Mouse (Mus musculus) thymus, postnatal 36 days (tissue): Measurements from ENCODE around the gene Slc38a5.

ENCODE experiments used
- DNase-seq, 2 experiments: peaks; one replicate each; pipeline ENCODE4 v3.0.0; 2022; ENCODE audit warnings: mixed read lengths in 2 of 2

Gene Slc38a5

GRCm38 (mm10) chrX:8271083-8271820 lies at the start of gene Slc38a5:
Gene Slc38a5 (plus strand): TSS chrX:8271133.
- no peak for DNase-seq

DNA sequence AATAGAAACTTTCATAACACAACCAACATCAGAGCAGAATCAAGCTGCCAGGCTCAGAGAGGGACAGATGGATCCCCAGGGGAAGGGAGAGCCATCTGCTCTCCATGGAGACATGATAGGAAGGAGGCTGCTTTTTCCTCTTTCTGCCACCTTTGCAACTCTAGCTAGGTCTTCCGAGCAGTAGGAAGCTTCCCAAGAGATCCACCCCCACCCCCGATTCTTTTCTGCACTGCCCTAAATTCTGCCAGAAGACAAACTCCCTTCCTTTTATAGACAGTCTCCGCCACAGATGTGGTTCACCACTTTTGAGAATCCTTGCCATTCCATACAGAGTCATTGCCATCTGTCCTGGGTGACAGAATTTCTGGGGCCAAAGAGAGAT lies 48.6 kb upstream of the Slc38a5 start:
- no peak for DNase-seq

GRCm38 (mm10) chrX:8222678-8223421 lies 48.1 kb upstream of the Slc38a5 start:
- DNase-seq, result no peak

DNA sequence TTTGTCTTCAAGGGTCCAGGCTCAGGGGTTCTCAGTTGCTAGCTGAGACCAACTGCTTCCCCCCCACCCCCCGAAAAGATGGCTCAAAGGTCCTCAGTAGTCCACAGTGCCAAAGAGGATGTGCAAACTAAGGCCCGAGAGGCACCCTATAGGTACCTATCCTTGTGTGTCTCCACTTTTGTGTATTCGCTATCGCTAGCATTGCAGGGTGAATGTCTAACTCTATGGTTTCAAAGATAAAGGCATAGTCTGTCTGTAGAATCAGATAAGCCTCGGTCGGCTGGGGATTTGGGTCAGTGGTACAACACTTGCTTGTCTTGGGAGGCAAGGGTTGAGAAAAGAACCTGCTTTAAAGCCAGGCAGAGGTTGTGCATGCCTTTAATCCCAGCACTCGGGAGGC lies 47.5 kb upstream of the Slc38a5 start:
- DNase-seq, result no peak

- DNase-seq, result peak in 1 of 2 experiments; percentile 2
Measured at GRCm38 (mm10) chrX:8230272-8230671, 40.7 kb upstream of the Slc38a5 start.

- no peak for DNase-seq
Measured at GRCm38 (mm10) chrX:8233602-8234001, 37.3 kb upstream of the Slc38a5 start.

DNA sequence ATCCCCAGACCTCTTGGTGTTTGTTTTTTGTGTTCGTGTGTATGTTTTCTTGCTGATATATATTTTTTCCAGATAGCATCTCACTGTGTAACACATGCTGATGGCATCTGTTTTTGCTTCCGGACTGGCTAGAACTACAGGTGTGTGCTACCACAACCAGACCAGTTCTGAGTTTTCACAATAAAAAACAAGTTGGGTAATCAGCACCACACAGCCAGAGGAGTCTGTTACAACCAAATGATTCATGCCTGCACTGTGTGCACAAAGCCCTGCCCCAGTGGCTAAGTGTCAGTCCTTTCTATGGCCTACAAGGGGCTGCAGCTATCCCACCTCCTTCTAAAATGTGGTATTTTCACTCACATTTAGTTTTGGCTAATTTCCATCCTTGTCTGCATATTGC lies 34.2 kb upstream of the Slc38a5 start:
- no peak for DNase-seq

DNA sequence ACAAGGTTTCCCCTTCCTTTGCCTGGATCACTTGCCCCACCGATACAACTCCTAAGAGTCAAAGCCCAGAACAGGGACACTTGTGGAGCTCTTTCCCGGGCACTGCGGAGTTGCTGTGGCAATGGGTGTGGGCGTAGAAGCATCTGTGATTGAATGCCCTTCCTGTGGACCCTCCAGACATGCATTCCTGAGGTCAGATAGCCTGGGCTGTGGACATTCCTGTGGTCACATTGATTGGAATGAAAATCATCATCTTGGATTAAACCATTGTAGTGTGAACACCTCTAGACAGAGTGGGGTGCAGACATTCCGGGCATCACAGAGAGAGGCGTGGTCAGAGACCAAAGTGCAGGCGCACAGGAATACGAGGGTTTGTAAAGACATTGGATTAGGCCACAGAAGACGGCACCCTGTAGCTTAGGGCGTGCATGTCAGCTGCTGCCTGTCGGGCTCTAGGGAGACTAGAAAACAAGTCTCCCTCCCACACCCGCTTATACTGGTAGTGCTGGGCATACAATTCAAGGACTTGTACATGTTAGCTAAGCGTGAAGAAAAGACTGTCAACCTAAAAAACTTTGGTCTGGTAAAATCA lies 32.0 kb upstream of the Slc38a5 start:
- no peak for DNase-seq

DNA sequence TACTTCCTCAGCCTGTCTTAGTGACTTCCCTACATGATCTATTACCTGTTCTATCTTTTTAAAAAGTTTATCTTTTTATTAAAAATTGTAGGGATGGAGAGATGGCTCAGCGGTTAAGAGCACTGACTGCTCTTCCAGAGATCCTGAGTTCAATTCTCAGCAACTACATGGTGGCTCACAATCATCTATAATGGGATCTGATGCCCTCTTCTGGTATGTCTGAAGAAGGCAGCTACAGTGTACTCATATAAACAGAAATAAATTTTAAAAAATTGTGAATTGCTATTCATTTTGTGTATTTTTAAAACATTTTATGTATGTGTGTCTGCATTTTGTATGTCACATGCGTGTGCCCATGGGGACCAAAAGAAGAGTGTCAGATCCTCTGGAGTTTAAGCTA lies 23.3 kb upstream of the Slc38a5 start:
- no peak for DNase-seq

- DNase-seq, result no peak
Measured at GRCm38 (mm10) chrX:8248542-8249120, 22.3 kb upstream of the Slc38a5 start.

- no peak for DNase-seq
Measured at GRCm38 (mm10) chrX:8251789-8252333, 19.1 kb upstream of the Slc38a5 start.

DNA sequence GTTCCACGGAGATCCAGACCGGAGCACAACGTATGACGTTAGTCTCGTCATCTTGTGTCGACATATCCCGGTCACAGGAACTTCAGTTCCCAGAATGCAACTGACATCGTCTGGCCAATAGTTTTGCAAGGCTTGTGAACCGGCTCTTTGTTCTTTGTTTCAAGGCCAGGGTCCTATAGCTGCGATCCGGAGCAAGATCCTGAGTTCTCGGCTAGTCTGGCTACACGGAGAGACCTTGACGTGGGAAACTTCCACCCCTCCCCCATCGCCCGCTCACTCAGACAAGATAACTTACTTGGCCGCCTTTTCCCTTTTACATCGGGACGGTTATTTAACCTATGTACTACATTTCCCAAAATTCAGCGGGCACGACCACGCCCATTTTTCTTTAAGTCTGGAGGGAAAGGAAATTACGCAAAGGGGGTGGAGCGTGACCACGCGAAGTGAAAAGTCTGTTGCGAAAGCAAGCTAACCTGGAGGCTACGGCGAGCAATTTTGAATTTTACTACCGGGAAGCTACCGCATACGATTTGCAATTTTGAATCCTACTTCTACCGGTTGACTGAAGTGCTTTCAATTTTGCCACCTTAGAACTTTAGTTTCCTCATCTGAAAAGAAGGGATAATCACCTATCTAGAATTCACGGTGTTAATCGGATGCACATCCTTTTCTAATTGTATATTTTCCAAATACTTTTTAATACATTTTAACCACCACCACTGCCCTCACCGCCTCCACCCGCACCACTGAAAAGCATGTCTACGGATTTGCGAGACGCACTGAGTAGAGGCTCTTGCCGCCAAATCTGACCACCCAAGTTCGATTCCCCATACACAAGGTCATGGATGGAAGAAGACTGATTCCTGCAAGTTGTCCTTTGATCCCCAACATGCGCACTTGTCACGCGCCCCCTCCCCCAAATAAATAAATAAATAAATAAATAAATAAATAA lies 18.3 kb upstream of the Slc38a5 start, which contains the start of gene Ftsj1:
Ftsj1 (minus strand) TSS at position 73 of the 952 bp plus-strand sequence.
- peak; percentile 79 to 85 for DNase-seq

DNA sequence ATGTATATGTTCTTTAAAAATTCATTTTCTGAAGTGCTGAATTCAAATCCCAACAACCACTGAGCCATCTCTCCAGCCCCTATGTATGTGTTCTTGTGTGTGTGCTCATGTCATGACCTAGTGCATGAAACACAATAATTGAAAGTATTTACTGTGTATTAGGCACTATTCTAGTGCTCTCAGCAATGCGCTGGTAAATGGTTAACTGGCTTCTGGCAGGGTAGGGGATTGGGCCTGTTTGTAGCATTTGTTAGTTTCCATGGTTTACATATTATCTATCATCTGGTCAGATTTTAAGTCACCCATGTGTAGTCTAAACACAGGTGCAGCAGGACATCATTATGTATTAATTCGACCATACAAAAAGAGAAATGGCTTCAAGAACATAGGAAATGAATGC lies 17.2 kb upstream of the Slc38a5 start:
- no peak for DNase-seq

DNA sequence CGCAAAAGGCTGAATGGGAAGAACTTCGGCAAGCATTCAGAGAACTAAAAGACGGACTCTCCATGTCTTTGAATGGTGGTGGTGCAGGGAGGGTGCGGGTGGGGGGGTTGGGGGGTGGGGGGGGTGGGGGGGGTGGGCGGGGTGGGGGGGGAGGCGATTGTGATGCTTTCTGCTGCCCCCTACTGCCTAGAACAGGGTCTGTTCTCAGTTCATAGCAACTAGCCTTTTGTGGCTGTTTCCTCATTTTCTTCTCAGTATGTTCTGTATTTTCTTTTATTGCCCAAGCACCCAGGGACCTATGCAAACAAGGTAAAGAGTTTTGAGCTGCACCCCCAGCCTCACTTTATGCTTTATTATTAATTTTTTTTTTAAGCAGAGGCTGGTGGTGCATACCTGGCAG lies 15.1 kb upstream of the Slc38a5 start:
- no peak for DNase-seq

- no peak for DNase-seq
Measured at GRCm38 (mm10) chrX:8259478-8259877, 11.5 kb upstream of the Slc38a5 start.

DNA sequence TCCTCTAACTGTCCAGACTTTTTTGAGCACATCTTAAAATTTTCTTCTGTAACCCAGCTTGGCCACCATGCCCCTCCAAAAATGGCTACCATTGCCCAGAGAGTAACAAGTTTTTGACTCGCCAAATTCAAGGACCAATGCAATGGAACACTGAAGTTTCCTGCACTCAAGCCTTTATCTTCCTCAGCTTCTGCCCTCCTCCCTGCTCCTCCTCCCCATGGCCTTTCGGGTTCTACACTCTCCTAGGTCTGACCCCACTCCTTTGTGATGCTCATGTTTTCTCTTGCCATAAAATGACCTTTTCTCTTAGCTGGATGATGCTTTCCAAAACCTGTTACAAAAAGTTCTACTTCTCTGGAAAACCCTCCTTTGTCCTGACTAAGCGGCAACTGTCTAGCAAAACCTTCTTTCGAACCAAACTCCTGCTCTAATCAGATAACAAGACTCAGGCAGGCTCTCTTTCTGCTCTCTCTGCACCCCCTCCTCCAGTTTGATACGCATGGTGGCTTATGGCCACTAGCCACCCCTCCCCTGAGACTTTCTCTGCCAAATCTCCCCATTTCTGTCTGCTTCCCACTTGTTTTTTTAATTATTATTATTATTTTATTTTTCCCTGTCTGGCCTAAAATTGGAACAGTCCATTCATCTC lies 7.7 kb upstream of the Slc38a5 start:
- DNase-seq, result no peak

- DNase-seq, result no peak
Measured at GRCm38 (mm10) chrX:8264222-8264621, 6.7 kb upstream of the Slc38a5 start.

- no peak for DNase-seq
Measured at GRCm38 (mm10) chrX:8272000-8272399, 1.1 kb downstream of the Slc38a5 start.

DNA sequence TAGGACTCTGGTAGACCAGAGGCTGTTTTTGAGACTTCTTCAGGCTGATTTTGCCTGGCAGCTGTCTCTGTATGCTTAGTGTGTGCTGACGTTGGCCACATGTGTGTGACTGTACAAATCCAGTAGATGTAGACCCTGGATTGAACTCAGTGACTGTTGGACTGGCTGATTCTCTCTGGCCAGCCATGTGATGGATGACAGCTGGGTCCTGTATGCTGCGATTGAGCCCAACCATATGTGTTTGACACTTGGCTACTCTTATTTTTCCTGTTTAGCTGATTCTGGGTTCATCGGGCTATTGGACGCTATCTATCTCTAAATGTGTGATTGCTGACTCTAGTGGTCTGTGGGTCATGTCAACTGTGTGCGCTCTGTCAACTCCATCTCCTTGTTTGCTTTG lies 3.1 kb downstream of the Slc38a5 start:
- no peak for DNase-seq

- DNase-seq, result no peak
Measured at GRCm38 (mm10) chrX:8288621-8289020, 17.7 kb downstream of the Slc38a5 start.

- no peak for DNase-seq
Measured at GRCm38 (mm10) chrX:8309302-8309701, 38.4 kb downstream of the Slc38a5 start.
